Mouse (Mus musculus) heart, embryonic 11.5 days (tissue): ENCODE results near the gene Rhobtb1. TPM values are rescaled to one million over a fixed set of nuclear protein-coding genes. Genes with fewer than 3 reads are reported as not detected.

ENCODE experiments used
- ATAC-seq: fragments of 200-750 bp; cut with Nextera tagmentation; replicated peaks from 2 replicates; pipeline ENCODE4 v1.8.0; 2017; ENCODE audit warnings: moderate library complexity; ENCODE audit not compliant: insufficient number of reproducible peaks, low FRiP score, low TSS enrichment
- H3K27ac ChIP-seq: fragments of 300-500 bp; sonication (generic); 2 replicates; pipeline ENCODE4 v1.5.1; 2014; ENCODE audit warnings: mild to moderate bottlenecking, low read depth, low read length
- H3K27me3 ChIP-seq: fragments of 300-500 bp; sonication (generic); 2 replicates; pipeline ENCODE4 v1.6.1; 2014; ENCODE audit warnings: mild to moderate bottlenecking, low read length, mixed read lengths; ENCODE audit not compliant: control insufficient read depth, insufficient read depth
- H3K36me3 ChIP-seq: fragments of 300-500 bp; sonication (generic); 2 replicates; pipeline ENCODE4 v1.6.1; 2014; ENCODE audit warnings: mild to moderate bottlenecking, low read length, moderate library complexity, mixed read lengths; ENCODE audit not compliant: control insufficient read depth, insufficient read depth
- H3K4me1 ChIP-seq: fragments of 300-500 bp; sonication (generic); 2 replicates; pipeline ENCODE4 v1.6.1; 2014; ENCODE audit warnings: low read length; ENCODE audit not compliant: control insufficient read depth, insufficient read depth
- H3K4me2 ChIP-seq: fragments of 300-500 bp; sonication (generic); 2 replicates; pipeline ENCODE4 v1.6.1; 2014; ENCODE audit warnings: mild to moderate bottlenecking, moderate library complexity
- H3K4me3 ChIP-seq: fragments of 300-500 bp; sonication (generic); 2 replicates; pipeline ENCODE4 v1.5.1; 2014; ENCODE audit warnings: low read depth, low read length
- H3K9ac ChIP-seq: fragments of 300-500 bp; sonication (generic); 2 replicates; pipeline ENCODE4 v1.6.1; 2014; ENCODE audit warnings: mild to moderate bottlenecking, low read depth, low read length, moderate library complexity
- H3K9me3 ChIP-seq: fragments of 300-500 bp; sonication (generic); replicated peaks from 2 replicates; pipeline ENCODE4 v1.6.1; 2016; ENCODE audit warnings: low read length; ENCODE audit not compliant: control insufficient read depth
- WGBS: fragments of 180-500 bp; shearing (Covaris S2); extraction: QIAGEN DNeasy Blood & Tissue Kit; methylation state at CpG from one replicate; pipeline ENCODE4 v1.1.7; 2014; ENCODE audit not compliant: insufficient replicate concordance; 5-methylcytosine and 5-hydroxymethylcytosine counted together
- polyA plus RNA-seq: library from polyadenylated mRNA; unstranded; fragments of >200 nt; fragmentation: Nextera tagmentation; extraction: Ambion mirVana; gene quantifications from 2 replicates; pipeline ENCODE4 v1.2.1, GENCODE M21; 2014

Gene Rhobtb1
- polyA plus RNA-seq, 1 experiment from 2014 or later = 31.1 TPM

- H3K27me3 ChIP-seq = no peaks in the 10 kb centered on the region
- WGBS = 88% methylated on average over 3 of the region's 3 CpGs
- no peak overlapping the region for H3K27ac ChIP-seq
- no peaks in the 10 kb centered on the region for H3K9me3 ChIP-seq
- no peaks in the 10 kb centered on the region for H3K36me3 ChIP-seq
- no peak for ATAC-seq
- no peak overlapping the region for H3K4me3 ChIP-seq
- no peak overlapping the region for H3K4me2 ChIP-seq
- no peaks in the 10 kb centered on the region for H3K4me1 ChIP-seq
- no peak overlapping the region for H3K9ac ChIP-seq
These were observed 175.2 kb downstream of the Rhobtb1 start for GRCm38 (mm10) chr10:69326433-69326832.

GRCm38 (mm10) chr10:69327362-69327761, 176.1 kb downstream of the Rhobtb1 start:
- Histone ChIP-seq H3K4me2 (no peak overlapping the region), H3K4me1 (no peaks in the 10 kb centered on the region), H3K9me3 (no peaks in the 10 kb centered on the region), H3K36me3 (no peaks in the 10 kb centered on the region), H3K9ac (no peak overlapping the region), H3K4me3 (no peak overlapping the region), H3K27me3 (no peaks in the 10 kb centered on the region), H3K27ac (no peak overlapping the region)
- 51% methylated on average over 8 of the region's 8 CpGs for WGBS
- ATAC-seq = no peak

- Histone ChIP-seq H3K9ac (no peak overlapping the region), H3K4me2 (no peak overlapping the region), H3K4me1 (no peaks in the 10 kb centered on the region), H3K36me3 (no peaks in the 10 kb centered on the region), H3K27ac (no peak overlapping the region), H3K4me3 (no peak overlapping the region), H3K27me3 (no peaks in the 10 kb centered on the region), H3K9me3 (no peaks in the 10 kb centered on the region)
- no peak for ATAC-seq
- 89% methylated on average over 12 of the region's 12 CpGs for WGBS
These were observed 176.9 kb downstream of the Rhobtb1 start for GRCm38 (mm10) chr10:69328029-69328655.

- ATAC-seq = no peak
- Histone ChIP-seq H3K27me3 (no peaks in the 10 kb centered on the region), H3K4me3 (no peak overlapping the region), H3K36me3 (no peaks in the 10 kb centered on the region), H3K9me3 (no peaks in the 10 kb centered on the region), H3K9ac (no peak overlapping the region), H3K4me2 (no peak overlapping the region), H3K4me1 (no peaks in the 10 kb centered on the region), H3K27ac (no peak overlapping the region)
- 64% methylated on average over 4 of the region's 4 CpGs for WGBS
These were observed 177.4 kb downstream of the Rhobtb1 start for GRCm38 (mm10) chr10:69328656-69329046.

GRCm38 (mm10) chr10:69331231-69331630, 180.0 kb downstream of the Rhobtb1 start:
- no peaks in the 10 kb centered on the region for H3K9me3 ChIP-seq
- H3K4me2 ChIP-seq = no peak overlapping the region
- no peak for ATAC-seq
- H3K27me3 ChIP-seq = no peaks in the 10 kb centered on the region
- H3K9ac ChIP-seq = no peak overlapping the region
- H3K4me3 ChIP-seq = no peak overlapping the region
- H3K27ac ChIP-seq = no peak overlapping the region
- 85% methylated on average over 6 of the region's 6 CpGs for WGBS
- H3K4me1 ChIP-seq = no peaks in the 10 kb centered on the region
- H3K36me3 ChIP-seq = peaks cover 7% of the 10 kb centered on the region; the same call in 1 of the 2 replicates

- Histone ChIP-seq H3K36me3 (peaks cover 17% of the 10 kb centered on the region), H3K4me1 (no peaks in the 10 kb centered on the region), H3K4me3 (no peak overlapping the region), H3K9me3 (no peaks in the 10 kb centered on the region), H3K9ac (no peak overlapping the region), H3K27ac (no peak overlapping the region), H3K4me2 (no peak overlapping the region), H3K27me3 (no peaks in the 10 kb centered on the region)
- 86% methylated on average over 11 of the region's 11 CpGs for WGBS
- no peak for ATAC-seq
These were observed 182.0 kb downstream of the Rhobtb1 start for GRCm38 (mm10) chr10:69333212-69333611.

- Histone ChIP-seq H3K9me3 (no peaks in the 10 kb centered on the region), H3K36me3 (peaks cover 25% of the 10 kb centered on the region), H3K27ac (no peak overlapping the region), H3K9ac (no peak overlapping the region), H3K27me3 (no peaks in the 10 kb centered on the region), H3K4me1 (no peaks in the 10 kb centered on the region), H3K4me3 (no peak overlapping the region), H3K4me2 (no peak overlapping the region)
- WGBS = 87% methylated on average over 16 of the region's 16 CpGs
- no peak for ATAC-seq
These were observed 183.3 kb downstream of the Rhobtb1 start for GRCm38 (mm10) chr10:69334271-69335194.

- H3K4me3 ChIP-seq = no peak overlapping the region
- peaks cover 28% of the 10 kb centered on the region for H3K36me3 ChIP-seq
- H3K9ac ChIP-seq = no peak overlapping the region
- 83% methylated on average over 7 of the region's 7 CpGs for whole genome bisulfite sequencing
- no peak for ATAC-seq
- no peaks in the 10 kb centered on the region for H3K4me1 ChIP-seq
- no peaks in the 10 kb centered on the region for H3K9me3 ChIP-seq
- no peak overlapping the region for H3K27ac ChIP-seq
- no peak overlapping the region for H3K4me2 ChIP-seq
- H3K27me3 ChIP-seq = no peaks in the 10 kb centered on the region
These were observed 183.9 kb downstream of the Rhobtb1 start for GRCm38 (mm10) chr10:69335195-69335536.
